Mouse (Mus musculus) heart, embryonic 14.5 days (tissue): ENCODE measurements around the gene Gm49361. TPM values are rescaled to one million over a fixed set of nuclear protein-coding genes. Genes with fewer than 3 reads are reported as not detected.

Source experiments
- ATAC-seq: fragments of 200-750 bp; cut with Nextera tagmentation; 2 replicates; pipeline ENCODE4 v1.8.0; 2017; ENCODE audit warnings: low read depth, moderate TSS enrichment; ENCODE audit not compliant: insufficient number of reproducible peaks, insufficient read depth, low FRiP score
- H3K27ac ChIP-seq, 2 experiments: fragments of 200-500 bp in 1 of 2; fragments of 300-500 bp in 1 of 2; sonication (generic) in 1 of 2; replicated peaks in 1 of 2; 2 replicates each; pipeline ENCODE4 v1.5.1; 2012 to 2014; ENCODE audit warnings: low read depth in 2 of 2, low read length in 2 of 2, control low read depth in 1 of 2, mild to moderate bottlenecking in 1 of 2, mixed read lengths in 1 of 2; ENCODE audit not compliant: control insufficient read depth in 1 of 2, insufficient read depth in 1 of 2
- H3K27me3 ChIP-seq: fragments of 300-500 bp; sonication (generic); 2 replicates; pipeline ENCODE4 v1.6.1; 2014; ENCODE audit warnings: mild to moderate bottlenecking, low read length, control low read depth; ENCODE audit not compliant: control insufficient read depth, insufficient read depth
- H3K36me3 ChIP-seq: fragments of 300-500 bp; sonication (generic); 2 replicates; pipeline ENCODE4 v1.6.1; 2014; ENCODE audit warnings: mild to moderate bottlenecking, control low read depth, low read length, mixed read lengths; ENCODE audit not compliant: control insufficient read depth, insufficient read depth
- H3K4me1 ChIP-seq, 2 experiments: fragments of 200-500 bp in 1 of 2; fragments of 300-500 bp in 1 of 2; sonication (generic) in 1 of 2; 2 replicates each; pipeline ENCODE4 v1.6.1; 2012 to 2014; ENCODE audit warnings: low read length in 2 of 2, control low read depth in 1 of 2, mixed read lengths in 1 of 2; ENCODE audit not compliant: control insufficient read depth in 2 of 2, insufficient read depth in 2 of 2
- H3K4me2 ChIP-seq: fragments of 300-500 bp; sonication (generic); 2 replicates; pipeline ENCODE4 v1.6.1; 2014; ENCODE audit warnings: mild to moderate bottlenecking, low read length
- H3K4me3 ChIP-seq, 2 experiments: fragments of 200-500 bp in 1 of 2; fragments of 300-500 bp in 1 of 2; sonication (generic) in 1 of 2; 2 replicates each; pipeline ENCODE4 v1.5.1; 2012 to 2014; ENCODE audit warnings: low read length in 2 of 2, mild to moderate bottlenecking in 2 of 2, control low read depth in 1 of 2, low read depth in 1 of 2, moderate library complexity in 1 of 2; ENCODE audit not compliant: control insufficient read depth in 1 of 2, insufficient read depth in 1 of 2
- H3K9ac ChIP-seq: fragments of 300-500 bp; sonication (generic); 2 replicates; pipeline ENCODE4 v1.6.1; 2014; ENCODE audit warnings: mild to moderate bottlenecking, low read length
- H3K9me3 ChIP-seq: fragments of 300-500 bp; sonication (generic); 2 replicates; pipeline ENCODE4 v1.6.1; 2016; ENCODE audit warnings: low read length, control low read depth; ENCODE audit not compliant: control insufficient read depth
- WGBS: fragments of 180-500 bp; shearing (Covaris S2); extraction: QIAGEN DNeasy Blood & Tissue Kit; methylation state at CpG from one replicate; pipeline ENCODE4 v1.1.7; 2014; 5-methylcytosine and 5-hydroxymethylcytosine counted together
- polyA plus RNA-seq: library from polyadenylated mRNA; unstranded; fragments of >200 nt; fragmentation: Nextera tagmentation; extraction: Ambion mirVana; gene quantifications from 2 replicates; pipeline ENCODE4 v1.2.1, GENCODE M21; 2014

Gm49361 gene
- polyA plus RNA-seq, 1 experiment from 2014 or later, result not detected

GRCm38 (mm10) chr14:57701915-57702477, 43.9 kb downstream of the Gm49361 start:
- no peaks in the 10 kb centered on the region; a peak in 1 of 4 replicates for H3K4me1 ChIP-seq
- no peak overlapping the region for H3K4me3 ChIP-seq
- WGBS, result 72% methylated on average over 12 of the region's 12 CpGs
- H3K9ac ChIP-seq, result no peak overlapping the region
- no peak overlapping the region for H3K4me2 ChIP-seq
- ATAC-seq, result no peak
- H3K27ac ChIP-seq, result peak overlapping the region in 1 of 2 experiments; percentile 30; a peak in 1 of 4 replicates
- peaks cover 75% of the 10 kb centered on the region for H3K36me3 ChIP-seq
- H3K27me3 ChIP-seq, result no peaks in the 10 kb centered on the region
- H3K9me3 ChIP-seq, result no peaks in the 10 kb centered on the region

DNA sequence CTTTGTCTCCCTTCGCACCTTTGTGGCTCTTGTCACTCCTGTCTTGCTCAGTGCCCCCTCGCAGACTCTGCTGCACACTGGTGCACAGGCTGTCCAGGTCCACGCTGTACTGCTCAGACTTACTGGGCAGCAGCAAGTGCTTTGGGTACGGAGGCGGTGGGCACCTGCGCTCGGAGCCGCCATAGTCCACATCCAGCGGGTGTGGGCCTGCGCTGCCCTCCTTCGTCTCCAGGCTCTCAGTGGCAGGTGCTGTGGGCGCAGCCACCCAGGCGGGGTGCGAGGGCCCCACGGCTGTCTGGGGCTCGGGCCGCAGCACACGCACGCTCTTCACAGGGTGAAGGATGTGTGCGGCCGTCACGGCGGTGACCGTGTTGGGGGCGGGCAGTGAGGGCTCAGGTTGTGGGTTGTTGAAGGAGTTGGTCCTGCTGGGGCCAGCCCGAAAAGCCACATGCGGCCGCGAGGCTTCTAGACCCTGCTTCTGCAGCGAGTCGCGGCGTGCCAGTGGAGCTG, 46.4 kb downstream of the Gm49361 start:
- no peak overlapping the region for H3K4me2 ChIP-seq
- ATAC-seq, result no peak
- H3K27me3 ChIP-seq, result no peaks in the 10 kb centered on the region
- H3K9ac ChIP-seq, result no peak overlapping the region
- no peaks in the 10 kb centered on the region for H3K9me3 ChIP-seq
- H3K36me3 ChIP-seq, result peaks cover 82% of the 10 kb centered on the region
- H3K27ac ChIP-seq, result no peak overlapping the region
- 95% methylated on average over 33 of the region's 33 CpGs for WGBS
- H3K4me3 ChIP-seq, result no peak overlapping the region
- no peaks in the 10 kb centered on the region for H3K4me1 ChIP-seq

GRCm38 (mm10) chr14:57699016-57699415, 46.9 kb downstream of the Gm49361 start:
- Histone ChIP-seq H3K27ac (no peak overlapping the region), H3K36me3 (peaks cover 87% of the 10 kb centered on the region), H3K4me1 (no peaks in the 10 kb centered on the region), H3K27me3 (no peaks in the 10 kb centered on the region), H3K9me3 (no peaks in the 10 kb centered on the region), H3K4me2 (no peak overlapping the region), H3K4me3 (no peak overlapping the region), H3K9ac (no peak overlapping the region)
- no peak for ATAC-seq
- WGBS, result 84% methylated on average over 10 of the region's 10 CpGs

DNA sequence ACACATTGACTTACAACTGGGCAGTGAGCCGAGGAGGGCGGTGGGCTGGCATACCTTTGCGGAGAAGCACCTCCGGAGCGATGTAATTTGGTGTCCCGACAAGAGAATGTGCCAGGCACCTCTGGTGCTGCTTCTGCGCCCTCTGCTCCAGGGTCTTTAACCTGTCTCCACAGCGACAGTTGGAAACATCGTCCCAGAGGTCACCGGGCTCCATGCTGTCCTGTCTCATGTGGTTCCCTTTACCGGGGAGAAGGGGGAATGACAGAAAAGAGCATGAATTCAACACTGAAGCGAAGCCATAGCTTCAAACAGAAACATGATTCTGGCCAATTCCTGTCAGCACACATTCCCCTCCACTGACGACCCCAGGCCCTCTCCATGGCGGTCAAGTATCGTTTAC, 49.8 kb downstream of the Gm49361 start:
- no peak for ATAC-seq
- Histone ChIP-seq H3K9me3 (no peaks in the 10 kb centered on the region), H3K4me2 (no peak overlapping the region), H3K4me1 (no peaks in the 10 kb centered on the region), H3K27me3 (no peaks in the 10 kb centered on the region), H3K9ac (no peak overlapping the region), H3K27ac (no peak overlapping the region), H3K36me3 (peaks cover 88% of the 10 kb centered on the region), H3K4me3 (no peak overlapping the region)
- 96% methylated on average over 15 of the region's 15 CpGs for WGBS

GRCm38 (mm10) chr14:57695550-57695949, 50.4 kb downstream of the Gm49361 start:
- H3K9ac ChIP-seq, result no peak overlapping the region
- H3K4me1 ChIP-seq, result no peaks in the 10 kb centered on the region
- no peak overlapping the region for H3K4me3 ChIP-seq
- WGBS, result 86% methylated on average over 8 of the region's 8 CpGs
- H3K4me2 ChIP-seq, result no peak overlapping the region
- no peaks in the 10 kb centered on the region for H3K27me3 ChIP-seq
- no peak overlapping the region for H3K27ac ChIP-seq
- no peak for ATAC-seq
- peaks cover 91% of the 10 kb centered on the region for H3K36me3 ChIP-seq
- no peaks in the 10 kb centered on the region for H3K9me3 ChIP-seq

- WGBS, result 82% methylated on average over 16 of the region's 16 CpGs
- H3K9ac ChIP-seq, result no peak overlapping the region
- no peak overlapping the region for H3K4me2 ChIP-seq
- no peaks in the 10 kb centered on the region for H3K27me3 ChIP-seq
- no peaks in the 10 kb centered on the region for H3K9me3 ChIP-seq
- H3K27ac ChIP-seq, result no peak overlapping the region
- H3K4me1 ChIP-seq, result no peaks in the 10 kb centered on the region
- H3K4me3 ChIP-seq, result no peak overlapping the region
- ATAC-seq, result no peak
- peaks cover 90% of the 10 kb centered on the region for H3K36me3 ChIP-seq
These were observed 51.7 kb downstream of the Gm49361 start for GRCm38 (mm10) chr14:57694246-57694645.

DNA sequence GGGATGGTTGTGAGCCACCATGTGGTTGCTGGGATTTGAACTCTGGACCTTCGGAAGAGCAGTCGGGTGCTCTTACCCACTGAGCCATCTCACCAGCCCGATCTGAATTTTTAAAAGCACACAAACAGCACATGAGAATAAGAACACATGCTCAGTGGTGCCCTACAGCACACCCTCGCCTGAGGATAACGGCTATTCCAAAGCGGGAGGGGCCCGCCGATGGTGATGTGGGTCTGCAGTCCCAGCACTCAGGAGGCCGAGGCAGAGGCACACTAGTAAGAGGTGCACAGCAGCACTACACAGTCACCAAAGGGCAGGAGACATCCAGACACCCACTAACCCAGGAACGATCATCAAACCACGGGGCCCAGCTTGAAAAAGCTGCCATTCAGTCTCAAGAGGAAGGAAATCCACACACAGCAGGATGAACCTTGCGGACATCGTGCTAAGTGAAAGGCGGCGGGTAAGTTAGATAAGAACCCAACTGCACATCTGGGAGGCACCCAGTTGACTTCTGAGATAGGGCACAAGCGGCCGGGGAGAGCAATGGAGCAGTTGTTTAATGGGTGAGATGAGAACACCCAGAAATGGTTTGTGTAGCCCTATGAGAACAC, 53.3 kb downstream of the Gm49361 start:
- 80% methylated on average over 17 of the region's 17 CpGs for WGBS
- no peak overlapping the region for H3K4me2 ChIP-seq
- H3K27me3 ChIP-seq, result no peaks in the 10 kb centered on the region
- H3K27ac ChIP-seq, result no peak overlapping the region
- no peak overlapping the region for H3K4me3 ChIP-seq
- no peaks in the 10 kb centered on the region for H3K9me3 ChIP-seq
- H3K4me1 ChIP-seq, result no peaks in the 10 kb centered on the region
- ATAC-seq, result no peak
- no peak overlapping the region for H3K9ac ChIP-seq
- H3K36me3 ChIP-seq, result peaks cover 88% of the 10 kb centered on the region

- no peak for ATAC-seq
- Histone ChIP-seq H3K9me3 (no peaks in the 10 kb centered on the region), H3K36me3 (peaks cover 76% of the 10 kb centered on the region), H3K4me3 (no peak overlapping the region), H3K4me2 (no peak overlapping the region), H3K27ac (no peak overlapping the region), H3K4me1 (no peaks in the 10 kb centered on the region), H3K27me3 (no peaks in the 10 kb centered on the region), H3K9ac (no peak overlapping the region)
- WGBS, result 91% methylated on average over 24 of the region's 24 CpGs
These were observed 54.6 kb downstream of the Gm49361 start for GRCm38 (mm10) chr14:57691316-57691715.
